Mouse (Mus musculus): Measurements from ENCODE around the gene Cblc. TPM values are rescaled to one million over a fixed set of nuclear protein-coding genes. Genes with fewer than 3 reads are reported as not detected.
"Not testable (repeated sequence)": the region's sequence is repeated elsewhere in the genome, so short reads cannot be mapped to it uniquely, and the experiment has no call there.

Cblc gene
- polyA plus RNA-seq, 1 experiment from 2014 or later: 4.7 TPM

GRCm38 (mm10) chr7:19796254-19796653, 355 bp downstream of the Cblc start:
- H3K36me3 ChIP-seq (ENCODE audit: control insufficient read depth, insufficient read depth, low read length): no peaks in the 10 kb centered on the region
- H3K4me2 ChIP-seq (ENCODE audit: low read depth, low read length): peak overlapping the region; percentile 47
- peak overlapping the region; percentile 50 for H3K9ac ChIP-seq (ENCODE audit: low read depth, low read length)
- H3K4me1 ChIP-seq (ENCODE audit: control insufficient read depth, insufficient read depth, low read length): no peaks in the 10 kb centered on the region
- H3K27me3 ChIP-seq (replicated peaks; ENCODE audit: control insufficient read depth, insufficient read depth, low read length): peaks cover 25% of the 10 kb centered on the region
- no peaks in the 10 kb centered on the region for H3K9me3 ChIP-seq (ENCODE audit: control insufficient read depth, low read length)
- H3K27ac ChIP-seq (replicated peaks; ENCODE audit: low read depth, low read length): no peak overlapping the region
- peak overlapping the region; percentile 34 for H3K4me3 ChIP-seq (ENCODE audit: low read depth, low read length)
- DNase-seq (ENCODE audit: low spot score): no peak
- no peak for ATAC-seq (ENCODE audit: low read depth)
- WGBS: 3% methylated on average over 11 of the region's 18 CpGs

- H3K9ac ChIP-seq (ENCODE audit: low read depth, low read length): no peak overlapping the region
- no peaks in the 10 kb centered on the region for H3K9me3 ChIP-seq (ENCODE audit: control insufficient read depth, low read length)
- DNase-seq (ENCODE audit: low spot score) (no peak), ATAC-seq (ENCODE audit: low read depth) (no peak)
- H3K4me3 ChIP-seq (ENCODE audit: low read depth, low read length): no peak overlapping the region
- no peaks in the 10 kb centered on the region for H3K36me3 ChIP-seq (ENCODE audit: control insufficient read depth, insufficient read depth, low read length)
- H3K4me1 ChIP-seq (ENCODE audit: control insufficient read depth, insufficient read depth, low read length): no peaks in the 10 kb centered on the region
- H3K4me2 ChIP-seq (ENCODE audit: low read depth, low read length): no peak overlapping the region
- no peak overlapping the region for H3K27ac ChIP-seq (replicated peaks; ENCODE audit: low read depth, low read length)
- WGBS: 70% methylated on average over 2 of the region's 2 CpGs
- peaks cover 25% of the 10 kb centered on the region for H3K27me3 ChIP-seq (replicated peaks; ENCODE audit: control insufficient read depth, insufficient read depth, low read length)
Measured at GRCm38 (mm10) chr7:19795236-19795635, 1.4 kb downstream of the Cblc start.

- no peak overlapping the region for H3K4me2 ChIP-seq (ENCODE audit: low read depth, low read length)
- ATAC-seq (ENCODE audit: low read depth): no peak
- 85% methylated on average over 17 of the region's 19 CpGs for WGBS
- no peaks in the 10 kb centered on the region for H3K36me3 ChIP-seq (ENCODE audit: control insufficient read depth, insufficient read depth, low read length)
- H3K9ac ChIP-seq (ENCODE audit: low read depth, low read length): no peak overlapping the region
- H3K27ac ChIP-seq (replicated peaks; ENCODE audit: low read depth, low read length): no peak overlapping the region
- H3K4me3 ChIP-seq (ENCODE audit: low read depth, low read length): no peak overlapping the region
- H3K9me3 ChIP-seq (ENCODE audit: control insufficient read depth, low read length): no peaks in the 10 kb centered on the region
- peaks cover 25% of the 10 kb centered on the region for H3K27me3 ChIP-seq (replicated peaks; ENCODE audit: control insufficient read depth, insufficient read depth, low read length)
- no peaks in the 10 kb centered on the region for H3K4me1 ChIP-seq (ENCODE audit: control insufficient read depth, insufficient read depth, low read length)
- DNase-seq (ENCODE audit: low spot score): no peak
Measured at GRCm38 (mm10) chr7:19792701-19793630, 3.6 kb downstream of the Cblc start.

- H3K4me3 ChIP-seq (ENCODE audit: low read depth, low read length); H3K9ac ChIP-seq (ENCODE audit: low read depth, low read length); DNase-seq (ENCODE audit: low spot score); H3K4me2 ChIP-seq (ENCODE audit: low read depth, low read length); ATAC-seq (ENCODE audit: low read depth); H3K4me1 ChIP-seq (ENCODE audit: control insufficient read depth, insufficient read depth, low read length); H3K9me3 ChIP-seq (ENCODE audit: control insufficient read depth, low read length); H3K27ac ChIP-seq (replicated peaks; ENCODE audit: low read depth, low read length); H3K36me3 ChIP-seq (ENCODE audit: control insufficient read depth, insufficient read depth, low read length): not testable (repeated sequence)
- 82% methylated on average over 2 of the region's 2 CpGs for WGBS
- H3K27me3 ChIP-seq (replicated peaks; ENCODE audit: control insufficient read depth, insufficient read depth, low read length): peaks cover 14% of the 10 kb centered on the region
Measured at GRCm38 (mm10) chr7:19791504-19791903, 5.1 kb downstream of the Cblc start.

GRCm38 (mm10) chr7:19789904-19790347, 6.7 kb downstream of the Cblc start:
- no peak overlapping the region for H3K27ac ChIP-seq (replicated peaks; ENCODE audit: low read depth, low read length)
- peak; percentile 70 for ATAC-seq (ENCODE audit: low read depth)
- no peaks in the 10 kb centered on the region for H3K36me3 ChIP-seq (ENCODE audit: control insufficient read depth, insufficient read depth, low read length)
- peak overlapping the region; percentile 52 for H3K9ac ChIP-seq (ENCODE audit: low read depth, low read length)
- WGBS: 2% methylated on average over 19 of the region's 19 CpGs
- peak; percentile 90 for DNase-seq (ENCODE audit: low spot score)
- H3K4me2 ChIP-seq (ENCODE audit: low read depth, low read length): peak overlapping the region; percentile 56
- no peaks in the 10 kb centered on the region for H3K4me1 ChIP-seq (ENCODE audit: control insufficient read depth, insufficient read depth, low read length)
- peaks cover 4% of the 10 kb centered on the region; the same call in 1 of the 2 replicates for H3K27me3 ChIP-seq (replicated peaks; ENCODE audit: control insufficient read depth, insufficient read depth, low read length)
- H3K4me3 ChIP-seq (ENCODE audit: low read depth, low read length): peak overlapping the region; percentile 30
- H3K9me3 ChIP-seq (ENCODE audit: control insufficient read depth, low read length): no peaks in the 10 kb centered on the region

- Histone ChIP-seq H3K9me3 (ENCODE audit: control insufficient read depth, low read length) (no peaks in the 10 kb centered on the region), H3K4me2 (ENCODE audit: low read depth, low read length) (no peak overlapping the region), H3K4me1 (ENCODE audit: control insufficient read depth, insufficient read depth, low read length) (no peaks in the 10 kb centered on the region), H3K4me3 (ENCODE audit: low read depth, low read length) (no peak overlapping the region), H3K9ac (ENCODE audit: low read depth, low read length) (no peak overlapping the region), H3K27me3 (replicated peaks; ENCODE audit: control insufficient read depth, insufficient read depth, low read length) (no peaks in the 10 kb centered on the region), H3K27ac (replicated peaks; ENCODE audit: low read depth, low read length) (0 out of 2 replicates have a peak overlapping the region, but pooled peaks have one; percentile 10), H3K36me3 (ENCODE audit: control insufficient read depth, insufficient read depth, low read length) (no peaks in the 10 kb centered on the region)
- 34% methylated on average over 12 of the region's 12 CpGs for WGBS
- peak; percentile 58 for ATAC-seq (ENCODE audit: low read depth)
- DNase-seq (ENCODE audit: low spot score): peak; percentile 74
Measured at GRCm38 (mm10) chr7:19785874-19786458, 10.6 kb downstream of the Cblc start.

- H3K9ac ChIP-seq (ENCODE audit: low read depth, low read length): no peak overlapping the region
- H3K9me3 ChIP-seq (ENCODE audit: control insufficient read depth, low read length): no peaks in the 10 kb centered on the region
- no peaks in the 10 kb centered on the region for H3K36me3 ChIP-seq (ENCODE audit: control insufficient read depth, insufficient read depth, low read length)
- no peak for ATAC-seq (ENCODE audit: low read depth)
- no peak overlapping the region for H3K4me3 ChIP-seq (ENCODE audit: low read depth, low read length)
- H3K4me2 ChIP-seq (ENCODE audit: low read depth, low read length): no peak overlapping the region
- no peaks in the 10 kb centered on the region for H3K4me1 ChIP-seq (ENCODE audit: control insufficient read depth, insufficient read depth, low read length)
- 28% methylated on average over 9 of the region's 11 CpGs for WGBS
- H3K27ac ChIP-seq (replicated peaks; ENCODE audit: low read depth, low read length): no peak overlapping the region
- H3K27me3 ChIP-seq (replicated peaks; ENCODE audit: control insufficient read depth, insufficient read depth, low read length): no peaks in the 10 kb centered on the region
- DNase-seq (ENCODE audit: low spot score): no peak
Measured at GRCm38 (mm10) chr7:19784764-19785535, 11.7 kb downstream of the Cblc start.

- H3K27ac ChIP-seq (replicated peaks; ENCODE audit: low read depth, low read length): no peak overlapping the region
- WGBS: 76% methylated on average over 8 of the region's 8 CpGs
- no peaks in the 10 kb centered on the region for H3K4me1 ChIP-seq (ENCODE audit: control insufficient read depth, insufficient read depth, low read length)
- no peaks in the 10 kb centered on the region for H3K36me3 ChIP-seq (ENCODE audit: control insufficient read depth, insufficient read depth, low read length)
- no peak overlapping the region for H3K4me2 ChIP-seq (ENCODE audit: low read depth, low read length)
- no peak for DNase-seq (ENCODE audit: low spot score)
- no peak overlapping the region for H3K9ac ChIP-seq (ENCODE audit: low read depth, low read length)
- no peaks in the 10 kb centered on the region for H3K9me3 ChIP-seq (ENCODE audit: control insufficient read depth, low read length)
- no peaks in the 10 kb centered on the region for H3K27me3 ChIP-seq (replicated peaks; ENCODE audit: control insufficient read depth, insufficient read depth, low read length)
- ATAC-seq (ENCODE audit: low read depth): no peak
- H3K4me3 ChIP-seq (ENCODE audit: low read depth, low read length): no peak overlapping the region
Measured at GRCm38 (mm10) chr7:19783630-19784029, 13.0 kb downstream of the Cblc start.

Measured in embryonic facial prominence, embryonic 14.5 days (tissue).